Comparison of ENCODE assay signal across 8 mouse cellular contexts in the genomic region with DNA sequence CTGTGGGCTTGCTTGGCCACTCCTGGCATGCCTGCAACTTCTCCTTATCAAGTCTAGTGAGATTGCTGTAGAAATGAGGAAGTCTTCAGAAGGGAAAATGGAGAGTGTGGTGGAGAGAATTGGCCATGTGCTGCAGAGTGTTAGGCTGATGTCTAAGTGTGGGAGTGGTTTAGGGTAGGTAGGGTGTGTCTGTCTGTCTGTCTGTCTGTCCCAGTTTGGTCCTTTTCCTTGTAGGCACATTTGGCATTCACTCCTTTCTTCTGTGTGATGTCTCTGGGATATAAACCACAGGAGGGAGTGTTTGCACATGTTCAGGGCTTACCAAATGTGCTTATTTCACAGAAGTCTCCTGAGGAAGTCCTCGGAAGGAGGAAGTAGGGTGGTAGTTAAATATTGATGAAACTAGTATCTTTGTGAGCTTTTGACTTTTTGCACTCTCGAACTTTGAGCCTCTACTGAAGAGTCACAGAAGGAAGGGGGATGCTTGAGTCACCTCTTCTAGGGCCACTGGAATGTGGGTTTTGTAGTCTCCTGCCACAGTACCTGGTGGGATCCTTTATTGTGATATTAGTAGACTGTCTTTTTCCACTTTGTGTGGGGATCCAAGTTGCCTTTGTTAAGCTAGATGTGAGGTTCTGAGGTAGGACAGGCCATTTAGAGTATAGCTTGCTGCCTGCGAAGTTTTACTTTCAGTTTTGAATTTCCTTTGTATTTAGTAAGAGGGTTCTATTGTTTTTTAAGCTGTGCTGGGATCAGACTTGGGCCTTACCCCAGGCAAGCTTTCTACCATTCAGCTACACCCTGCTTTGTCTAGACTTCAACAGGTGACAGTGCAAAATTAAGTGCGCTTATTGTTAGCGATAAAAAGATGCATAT. TPM values are rescaled to one million over a fixed set of nuclear protein-coding genes. Genes with fewer than 3 reads are reported as not detected.
DNase-seq lines count a peak whose midpoint lies in the region; ATAC-seq and TF ChIP-seq lines count a peak whose summit lies in the region.

No protein-coding gene starts in this region.

- peak overlapping the region; percentile 88 for H3K4me2 ChIP-seq in heart, embryonic 13.5 days
- H3K4me2 ChIP-seq in limb, embryonic 12.5 days, result peak overlapping the region; percentile 75
- H3K4me2 ChIP-seq in midbrain, postnatal 0 days (ENCODE audit: low read depth, low read length, poor library complexity, severe bottlenecking), result peak overlapping the region; percentile 81

- H3K27me3 ChIP-seq in heart, embryonic 13.5 days (replicated peaks), result no peaks in the 10 kb centered on the region
- no peaks in the 10 kb centered on the region for H3K27me3 ChIP-seq in limb, embryonic 12.5 days
- H3K27me3 ChIP-seq in midbrain, postnatal 0 days (ENCODE audit: insufficient read depth, low read length), result no peaks in the 10 kb centered on the region

- H3K36me3 ChIP-seq in heart, embryonic 13.5 days, result peaks cover 13% of the 10 kb centered on the region
- peaks cover 19% of the 10 kb centered on the region for H3K36me3 ChIP-seq in limb, embryonic 12.5 days
- peaks cover 3% of the 10 kb centered on the region; the same call in 1 of the 2 replicates for H3K36me3 ChIP-seq in midbrain, postnatal 0 days (ENCODE audit: insufficient read depth, low read length)

- DNase-seq in 3T3-L1 (ENCODE audit: low read depth, low spot score), result peak; percentile 61
- peak; percentile 99 for DNase-seq in MEL-GATA-1-ER (ENCODE audit: extremely low read depth, low read depth)
- DNase-seq in midbrain, postnatal 0 days (ENCODE audit: low spot score), result no peak
- no peak for DNase-seq in layer of hippocampus, adult 11-12 months (ENCODE audit: low spot score)
- DNase-seq in urinary bladder, postnatal 14 days (ENCODE audit: low spot score), result no peak
- DNase-seq in cerebellum, adult 11-12 months, result no peak

- peaks cover 72% of the 10 kb centered on the region for H3K4me1 ChIP-seq in heart, embryonic 13.5 days
- H3K4me1 ChIP-seq in limb, embryonic 12.5 days (replicated peaks), result peaks cover 49% of the 10 kb centered on the region
- peaks cover 18% of the 10 kb centered on the region for H3K4me1 ChIP-seq in midbrain, postnatal 0 days (ENCODE audit: insufficient read depth, low read length)

- peak overlapping the region; percentile 99 for H3K27ac ChIP-seq in heart, embryonic 13.5 days (replicated peaks)
- H3K27ac ChIP-seq in limb, embryonic 12.5 days, result no peak overlapping the region
- H3K27ac ChIP-seq in midbrain, postnatal 0 days (ENCODE audit: low read depth, low read length), result no peak overlapping the region

- no peak for ATAC-seq in heart, embryonic 13.5 days (ENCODE audit: extremely low read depth, insufficient number of reproducible peaks, low FRiP score, low TSS enrichment)
- no peak for ATAC-seq in limb, embryonic 12.5 days (ENCODE audit: insufficient number of reproducible peaks, insufficient read depth, low FRiP score, low TSS enrichment, low read depth)
- ATAC-seq in midbrain, postnatal 0 days (ENCODE audit: low FRiP score), result no peak

- H3K9me3 ChIP-seq in heart, embryonic 13.5 days, result no peaks in the 10 kb centered on the region
- no peaks in the 10 kb centered on the region for H3K9me3 ChIP-seq in limb, embryonic 12.5 days
- no peaks in the 10 kb centered on the region for H3K9me3 ChIP-seq in midbrain, postnatal 0 days (ENCODE audit: low read length)

- H3K4me3 ChIP-seq in heart, embryonic 13.5 days, result peak overlapping the region; percentile 88
- H3K4me3 ChIP-seq in limb, embryonic 12.5 days (replicated peaks), result peak overlapping the region; percentile 80
- H3K4me3 ChIP-seq in midbrain, postnatal 0 days (ENCODE audit: low read depth, low read length), result peak overlapping the region; percentile 88; the same call in 1 of the 2 replicates

- H3K9ac ChIP-seq in heart, embryonic 13.5 days, result peak overlapping the region; percentile 58
- H3K9ac ChIP-seq in limb, embryonic 12.5 days (replicated peaks), result no peak overlapping the region
- no peak overlapping the region for H3K9ac ChIP-seq in midbrain, postnatal 0 days (replicated peaks; ENCODE audit: low read length, poor library complexity, severe bottlenecking)

- 67% methylated on average over 5 of the region's 5 CpGs for WGBS in heart, embryonic 13.5 days
- 80% methylated on average over 5 of the region's 5 CpGs for WGBS in limb, embryonic 12.5 days
- 74% methylated on average over 5 of the region's 5 CpGs for WGBS in midbrain, postnatal 0 days

- TF ChIP-seq CTCF in midbrain, postnatal 0 days (IDR thresholded peaks at IDR 0.05), result no peak

RNA-seq across cellular contexts. Expression of a gene that starts 9.2 kb away (rescaled TPM):
- 290 and 300 TPM in 2 replicates for polyA plus RNA-seq in heart, embryonic 13.5 days (2015; fragmentation: Nextera tagmentation; extraction: Ambion mirVana)
- polyA plus RNA-seq in limb, embryonic 12.5 days (2016; fragmentation: Nextera tagmentation; extraction: Ambion mirVana), result 516 and 518 TPM in 2 replicates
- total RNA-seq in midbrain, postnatal 0 days (2014; rRNA removed), result 182 and 224 TPM in 2 replicates
- 314 and 331 TPM in 2 replicates for polyA plus RNA-seq in midbrain, postnatal 0 days (2015; fragmentation: Nextera tagmentation; extraction: Ambion mirVana)

RNA-seq across cellular contexts. Expression of a gene that starts 22.3 kb away (rescaled TPM):
- polyA plus RNA-seq in heart, embryonic 13.5 days (2015; fragmentation: Nextera tagmentation; extraction: Ambion mirVana), result 0.28 and 0.31 TPM in 2 replicates
- 0.44 and 0.50 TPM in 2 replicates for polyA plus RNA-seq in limb, embryonic 12.5 days (2016; fragmentation: Nextera tagmentation; extraction: Ambion mirVana)
- 0.24 and 0.55 TPM in 2 replicates for total RNA-seq in midbrain, postnatal 0 days (2014; rRNA removed)
- polyA plus RNA-seq in midbrain, postnatal 0 days (2015; fragmentation: Nextera tagmentation; extraction: Ambion mirVana), result 0.17 and 0.22 TPM in 2 replicates

RNA-seq across cellular contexts. Expression of a gene that starts 29.2 kb away (rescaled TPM):
- 121 and 129 TPM in 2 replicates for polyA plus RNA-seq in heart, embryonic 13.5 days (2015; fragmentation: Nextera tagmentation; extraction: Ambion mirVana)
- 191 and 212 TPM in 2 replicates for polyA plus RNA-seq in limb, embryonic 12.5 days (2016; fragmentation: Nextera tagmentation; extraction: Ambion mirVana)
- total RNA-seq in midbrain, postnatal 0 days (2014; rRNA removed), result 108 and 112 TPM in 2 replicates
- 93.2 and 133 TPM in 2 replicates for polyA plus RNA-seq in midbrain, postnatal 0 days (2015; fragmentation: Nextera tagmentation; extraction: Ambion mirVana)

RNA-seq across cellular contexts. Expression of a gene that starts 30.2 kb away (rescaled TPM):
- 129 and 148 TPM in 2 replicates for polyA plus RNA-seq in heart, embryonic 13.5 days (2015; fragmentation: Nextera tagmentation; extraction: Ambion mirVana)
- polyA plus RNA-seq in limb, embryonic 12.5 days (2016; fragmentation: Nextera tagmentation; extraction: Ambion mirVana), result 143 and 166 TPM in 2 replicates
- 101 and 111 TPM in 2 replicates for total RNA-seq in midbrain, postnatal 0 days (2014; rRNA removed)
- polyA plus RNA-seq in midbrain, postnatal 0 days (2015; fragmentation: Nextera tagmentation; extraction: Ambion mirVana), result 230 and 246 TPM in 2 replicates

Comparison
In these comparisons a context has a peak if more than half of its experiments do, and no peak if none do; other contexts are left out.
1. DNase-seq: peak in 3T3-L1 (single experiment) and MEL-GATA-1-ER (single experiment); none in midbrain, postnatal 0 days (single experiment), layer of hippocampus, adult 11-12 months (single experiment), urinary bladder, postnatal 14 days (single experiment) and cerebellum, adult 11-12 months (single experiment).
2. Peak in every context shown above with its lines, with median percentiles within 50 percentile points of each other: H3K4me2 ChIP-seq and H3K4me3 ChIP-seq.